Mouse (Mus musculus): ENCODE measurements around the gene Galnt16.

DNA sequence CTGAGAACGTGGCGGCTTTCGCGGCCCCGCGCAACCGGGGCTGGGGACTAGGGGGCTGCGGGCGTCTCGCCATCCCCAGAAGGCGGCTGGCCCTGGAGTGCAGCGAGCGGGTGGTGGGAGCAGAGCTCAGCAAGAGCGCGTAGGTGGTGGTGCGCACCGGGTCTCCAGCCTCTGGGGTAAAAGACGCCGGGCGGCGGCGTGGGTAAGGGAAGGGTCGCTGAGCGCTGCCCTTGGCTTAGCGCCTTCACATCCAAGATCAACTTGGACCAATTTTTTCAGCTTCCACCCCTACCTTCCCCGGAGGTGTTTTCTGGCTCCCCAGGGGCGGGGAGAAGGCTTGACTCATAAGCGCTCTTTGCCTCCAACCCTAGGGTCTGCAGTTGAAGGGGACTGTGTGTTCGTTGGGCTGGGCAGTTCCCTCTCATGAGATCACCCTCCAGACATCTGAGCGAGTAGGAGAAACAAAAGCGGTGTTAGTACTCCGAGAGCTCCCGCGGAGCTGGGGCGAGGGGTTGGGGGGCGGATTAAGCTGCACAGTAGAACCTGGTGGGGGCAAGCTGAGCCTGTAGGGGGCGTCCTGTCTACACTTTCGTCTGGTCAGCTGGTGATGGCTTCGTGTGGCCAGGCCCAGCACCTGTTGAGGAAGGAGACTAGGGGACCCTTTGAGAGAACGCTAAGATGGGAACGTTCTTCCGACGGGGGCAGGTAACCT is 1.7 kb downstream of the Galnt16 start:
- TF ChIP-seq CTCF (IDR thresholded peaks at IDR 0.05; ENCODE audit: extremely low read depth, insufficient read depth, insufficient read length, insufficient replicate concordance) (no peak), POLR2A (IDR thresholded peaks at IDR 0.05; ENCODE audit: low read depth, low read length) (no peak)

All from spleen, adult 2 months (tissue).